Mouse (Mus musculus) left cerebral cortex, postnatal 25 days (tissue): Measurements from ENCODE around the gene Ncf2. TPM values are rescaled to one million over a fixed set of nuclear protein-coding genes. Genes with fewer than 3 reads are reported as not detected.
"Not testable (repeated sequence)": the region's sequence is repeated elsewhere in the genome, so short reads cannot be mapped to it uniquely, and the experiment has no call there.

Experiments used
- DNase-seq, 2 experiments: peaks; one replicate each; pipeline ENCODE4 v3.0.0; 2022; ENCODE audit warnings: low spot score in 2 of 2, mixed read lengths in 1 of 2
- intact Hi-C: fragments of 180-260 bp; cut with DNase I; formaldehyde crosslinking; loops from one replicate; pipeline ENCODE4 v1.15.1; 2025
- total RNA-seq, 2 experiments: library from RNA; stranded (reverse); gene quantifications; 2 replicates each; pipeline ENCODE4 v1.2.3; 2021

Ncf2 gene
- total RNA-seq, result 1 to 10 TPM; 4.1 to 4.7 TPM

DNA sequence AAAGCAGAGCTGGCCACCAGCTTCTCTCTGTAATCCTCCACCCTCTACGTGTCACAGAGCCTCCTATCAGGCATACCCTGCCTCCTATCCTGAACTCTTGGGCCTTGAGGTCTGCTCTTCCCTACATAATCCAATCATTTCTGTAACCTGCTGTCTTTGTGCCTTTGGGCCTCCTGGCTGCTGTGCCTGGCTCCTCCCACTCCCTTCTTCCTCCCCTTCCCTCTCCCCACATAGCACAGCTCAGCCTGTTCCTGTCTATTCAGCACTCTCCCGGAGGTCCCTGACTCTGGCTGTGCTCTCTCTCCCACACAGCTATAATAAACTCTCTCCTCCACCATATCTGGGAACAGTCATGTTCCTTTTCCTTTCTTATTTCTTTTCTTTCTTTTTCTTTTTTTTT lies at the start of gene Ncf2:
Ncf2 (plus strand) TSS at position 298 of the 400 bp plus-strand sequence.
- intact Hi-C loops, result no loop called here
- DNase-seq, result peak in 1 of 2 experiments; percentile 31

- intact Hi-C loops, result loop anchor here (10.0 kb wide), 1 partner anchor 356 kb away; the partner anchor contains the start of gene Colgalt2
- DNase-seq, result peak; percentile 60 to 82
These were observed 49.6 kb upstream of the Ncf2 start, which contains the start of gene Apobec4 for GRCm38 (mm10) chr1:152750312-152750965. Apobec4 (plus strand) TSS chr1:152750551.

DNA sequence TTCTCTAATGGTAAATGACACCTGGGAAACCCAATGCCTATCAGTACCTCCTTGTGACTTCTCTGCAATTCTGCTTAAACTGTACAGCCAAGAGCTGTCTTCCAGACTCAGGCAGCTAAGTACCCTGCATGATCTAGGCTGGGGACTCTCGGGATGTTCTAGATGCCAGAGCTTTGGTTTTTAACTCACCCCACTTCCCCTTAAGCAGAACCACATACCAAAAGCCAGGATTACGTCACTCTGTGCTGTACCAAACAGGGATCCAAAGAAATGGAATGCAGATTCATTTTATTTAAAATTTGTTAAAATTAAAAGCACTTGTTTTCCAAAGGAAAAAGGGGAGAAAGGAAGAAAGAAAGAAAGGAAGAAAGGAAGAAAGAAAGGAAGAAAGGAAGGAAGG lies 38.2 kb upstream of the Ncf2 start:
- no peak for DNase-seq
- intact Hi-C loops, result no loop called here

- DNase-seq, result peak; percentile 96 to 98
- intact Hi-C loops, result loop anchor here (1.0 to 2.0 kb wide), 2 partner anchors 137 to 241 kb away; no protein-coding TSS in a partner anchor
These were observed 33.8 kb upstream of the Ncf2 start, which contains the start of the genes Rgl1 and Arpc5 for GRCm38 (mm10) chr1:152766032-152766772. Rgl1 (minus strand) TSS chr1:152766351. Arpc5 (plus strand) TSS chr1:152766542.

GRCm38 (mm10) chr1:152766804-152767748 lies 32.9 kb upstream of the Ncf2 start:
- intact Hi-C loops, result loop anchor here (1.0 to 2.0 kb wide), 2 partner anchors 136 to 242 kb away; no protein-coding TSS in a partner anchor
- DNase-seq, result peak in 1 of 2 experiments; percentile 28

DNA sequence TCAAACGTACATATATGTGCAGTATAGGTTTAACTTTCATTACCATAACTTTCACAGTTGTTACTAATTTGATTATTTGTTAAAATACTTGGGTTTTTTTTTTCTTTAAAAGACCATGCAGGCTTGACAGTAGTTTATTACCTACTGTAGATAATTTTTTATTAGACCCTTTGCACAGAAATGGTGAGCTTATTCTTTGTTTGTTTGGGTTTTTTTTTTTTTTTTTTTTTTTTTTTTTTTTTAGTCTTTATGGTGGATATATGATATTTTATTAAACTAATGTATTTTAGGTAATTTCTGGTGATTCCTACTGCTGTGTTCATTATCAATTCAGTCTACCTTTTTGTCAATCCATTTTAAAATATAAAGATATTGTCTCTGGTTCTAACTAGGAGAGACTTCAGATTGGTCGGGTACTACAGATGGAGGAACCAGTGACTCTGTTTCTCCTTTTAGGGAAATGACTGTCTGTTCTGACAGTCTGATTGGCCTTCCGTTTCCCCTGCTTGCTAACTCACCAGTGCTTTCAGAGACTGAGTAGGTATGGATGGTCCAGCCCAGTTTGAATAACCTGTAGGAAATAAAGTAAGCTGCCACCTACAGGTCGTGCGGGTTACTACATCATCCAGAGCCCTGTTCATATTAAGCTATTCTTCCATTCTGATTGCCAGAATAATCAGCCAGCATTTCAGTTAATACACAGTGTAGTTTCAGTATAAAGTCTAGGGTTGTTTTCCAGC lies 32.1 kb upstream of the Ncf2 start:
- peak; percentile 84 to 94 for DNase-seq
- intact Hi-C loops, result loop anchor here (2.0 kb wide), 1 partner anchor 243 kb away; no protein-coding TSS in a partner anchor

GRCm38 (mm10) chr1:152771016-152771415 lies 29.0 kb upstream of the Ncf2 start:
- DNase-seq, result peak in 1 of 2 experiments; percentile 56
- intact Hi-C loops, result loop anchor here (10.0 kb wide), 1 partner anchor 64 kb away; no protein-coding TSS in a partner anchor

DNA sequence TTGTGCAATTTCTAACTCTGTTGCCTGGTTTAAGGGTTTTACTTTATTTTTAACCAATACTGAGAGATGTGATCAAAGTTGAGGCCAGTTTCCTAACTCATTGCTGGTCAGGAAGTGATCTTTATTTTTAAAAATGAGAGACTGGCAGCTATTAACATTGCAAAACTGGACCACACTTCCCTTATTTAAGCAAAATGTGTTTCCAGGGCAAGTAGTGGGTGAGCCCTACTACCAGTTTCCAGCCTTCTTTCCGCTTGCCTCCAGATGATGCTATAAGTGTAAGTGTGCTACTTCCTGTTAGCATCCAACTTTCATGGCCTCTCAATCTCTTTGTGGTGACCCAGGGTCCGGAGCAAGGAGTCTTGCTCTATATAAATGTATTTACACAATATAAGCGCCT lies 25.4 kb upstream of the Ncf2 start:
- intact Hi-C loops, result loop anchor here (10.0 kb wide), 1 partner anchor 60 kb away; no protein-coding TSS in a partner anchor

DNA sequence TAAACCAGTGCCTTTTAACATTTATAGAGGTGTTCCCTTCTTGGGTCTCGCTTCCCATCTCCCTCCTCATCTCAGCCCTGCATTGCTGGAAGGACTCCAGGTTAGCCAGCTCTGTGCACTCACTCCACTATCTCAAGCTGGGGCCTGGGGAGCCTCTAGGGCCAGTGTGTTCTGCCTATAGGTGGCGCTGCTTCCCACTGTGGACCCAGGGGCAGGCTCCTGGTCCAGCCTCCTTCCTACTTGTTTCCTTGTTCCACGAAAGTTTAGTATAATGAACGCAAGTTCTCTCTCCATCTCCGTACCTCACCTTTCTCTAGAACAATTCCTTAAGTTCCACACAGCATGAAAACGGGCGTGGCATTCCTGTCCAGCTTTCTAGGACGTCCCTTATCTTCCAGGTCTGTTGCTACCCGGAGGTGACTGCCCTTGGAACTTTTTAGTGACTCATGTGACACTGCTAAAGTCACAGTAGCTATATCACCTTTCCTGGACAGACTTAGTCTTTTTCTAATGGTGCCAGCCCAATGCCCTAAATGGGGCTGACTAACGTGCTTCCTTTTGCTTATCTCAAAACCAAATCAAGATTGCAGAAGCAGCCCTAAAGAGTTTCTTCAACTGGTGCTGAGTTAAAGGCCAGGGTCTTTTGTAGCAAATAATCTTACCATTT lies 20.8 kb upstream of the Ncf2 start:
- DNase-seq, result peak; percentile 60 to 67
- intact Hi-C loops, result loop anchor here (10.0 kb wide), 1 partner anchor 56 kb away; no protein-coding TSS in a partner anchor

More for the DNA sequence above, 25.4 kb upstream of the Ncf2 start:
- DNase-seq, result not testable (repeated sequence)

DNA sequence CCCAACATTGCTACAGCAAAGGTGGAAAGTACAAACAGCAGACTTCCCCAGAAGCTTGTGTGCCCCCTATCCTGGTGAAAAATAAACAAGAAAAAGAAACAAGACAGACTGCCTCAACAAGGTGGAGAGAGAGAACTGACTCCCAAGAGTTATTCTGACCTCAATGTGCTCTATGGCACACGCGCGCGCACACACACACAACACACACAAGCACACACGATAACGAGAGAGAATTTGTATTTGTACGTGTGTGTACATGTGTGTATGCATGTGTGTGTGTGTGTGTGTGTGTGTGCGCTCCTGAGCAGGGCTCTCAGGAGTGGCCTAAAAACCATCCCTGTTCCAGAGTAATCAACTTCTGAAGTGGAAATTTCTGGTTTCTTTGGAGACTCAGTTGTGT lies 15.4 kb upstream of the Ncf2 start:
- no peak for DNase-seq
- intact Hi-C loops, result no loop called here

DNA sequence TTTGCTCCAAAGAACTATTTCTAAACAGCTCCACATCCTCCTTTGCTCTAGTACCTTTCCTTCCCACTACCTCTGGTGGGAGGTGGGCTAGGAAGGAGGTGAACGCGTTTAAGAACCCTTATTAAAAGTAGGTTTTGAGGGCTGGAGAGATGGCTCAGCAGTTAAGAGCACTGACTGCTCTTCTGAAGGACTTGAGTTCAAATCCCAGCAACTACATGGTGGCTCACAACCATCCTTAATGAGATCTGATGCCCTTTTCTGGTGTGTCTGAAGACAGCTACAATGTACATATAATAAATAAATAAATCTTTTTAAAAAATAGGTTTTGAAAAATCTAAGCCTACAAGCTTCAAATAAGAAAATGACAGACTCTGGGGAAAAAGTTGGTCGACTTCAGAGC lies 14.5 kb upstream of the Ncf2 start:
- not testable (repeated sequence) for DNase-seq

DNA sequence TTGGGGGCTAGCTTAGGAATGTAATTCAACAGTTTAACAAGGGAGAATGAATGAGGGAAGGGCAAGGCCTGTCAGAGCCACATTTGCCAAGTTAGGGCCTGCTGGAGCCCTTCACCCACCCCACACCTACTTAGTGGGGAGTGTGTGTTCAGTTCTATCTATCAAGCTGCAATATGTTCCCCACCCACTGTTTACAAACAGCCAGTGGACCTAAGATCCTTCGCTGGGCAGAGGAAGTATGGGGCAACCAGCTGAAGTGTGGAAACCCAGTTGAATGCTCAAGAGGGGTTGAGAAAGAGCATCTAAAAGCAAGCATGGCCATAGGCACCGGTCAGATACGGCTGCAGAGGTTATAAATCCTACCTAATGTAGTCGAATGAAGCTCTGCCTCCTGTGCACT lies 13.0 kb upstream of the Ncf2 start:
- no peak for DNase-seq
- intact Hi-C loops, result no loop called here

More for the DNA sequence above, 14.5 kb upstream of the Ncf2 start:
- intact Hi-C loops, result not testable (repeated sequence)

DNA sequence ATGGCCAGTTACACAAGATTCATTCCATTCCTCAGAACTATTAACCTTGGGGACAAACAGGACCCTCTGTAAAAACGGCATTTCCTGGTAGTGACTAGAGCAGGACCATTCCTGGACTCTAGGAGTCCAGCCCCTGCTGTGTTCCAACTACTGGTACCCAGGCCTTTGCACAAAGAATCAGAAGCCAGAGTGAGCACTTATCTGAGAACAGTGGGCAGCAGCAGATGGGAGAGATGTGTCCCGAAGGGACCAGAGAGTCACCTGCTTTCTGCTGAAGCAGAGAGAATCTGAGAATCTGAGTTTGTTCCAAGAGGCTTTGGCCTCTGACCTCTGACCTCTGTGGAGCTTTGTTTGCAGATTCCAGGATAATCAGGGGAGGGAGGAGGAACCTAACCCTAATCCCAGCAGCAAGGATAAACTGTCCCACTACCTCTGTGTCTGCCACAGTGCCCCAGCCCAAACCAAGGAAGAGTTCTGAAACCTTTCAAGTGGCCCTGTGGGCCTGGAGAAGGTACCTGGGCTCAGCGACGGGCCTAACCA lies 11.8 kb upstream of the Ncf2 start:
- no peak for DNase-seq
- intact Hi-C loops, result no loop called here

- no peak for DNase-seq
- intact Hi-C loops, result loop anchor here (5.0 kb wide), 2 partner anchors 47 to 112 kb away; partner anchors contain the start of gene Smg7
These were observed 9.7 kb upstream of the Ncf2 start for GRCm38 (mm10) chr1:152790254-152790653.

- DNase-seq, result no peak
- intact Hi-C loops, result loop anchor here (5.0 kb wide), 2 partner anchors 46 to 111 kb away; partner anchors contain the start of gene Smg7
These were observed 9.2 kb upstream of the Ncf2 start for GRCm38 (mm10) chr1:152790821-152791220.

- DNase-seq, result no peak
- intact Hi-C loops, result loop anchor here (5.0 kb wide), 2 partner anchors 46 to 111 kb away; partner anchors contain the start of gene Smg7
These were observed 8.7 kb upstream of the Ncf2 start for GRCm38 (mm10) chr1:152791269-152791668.

DNA sequence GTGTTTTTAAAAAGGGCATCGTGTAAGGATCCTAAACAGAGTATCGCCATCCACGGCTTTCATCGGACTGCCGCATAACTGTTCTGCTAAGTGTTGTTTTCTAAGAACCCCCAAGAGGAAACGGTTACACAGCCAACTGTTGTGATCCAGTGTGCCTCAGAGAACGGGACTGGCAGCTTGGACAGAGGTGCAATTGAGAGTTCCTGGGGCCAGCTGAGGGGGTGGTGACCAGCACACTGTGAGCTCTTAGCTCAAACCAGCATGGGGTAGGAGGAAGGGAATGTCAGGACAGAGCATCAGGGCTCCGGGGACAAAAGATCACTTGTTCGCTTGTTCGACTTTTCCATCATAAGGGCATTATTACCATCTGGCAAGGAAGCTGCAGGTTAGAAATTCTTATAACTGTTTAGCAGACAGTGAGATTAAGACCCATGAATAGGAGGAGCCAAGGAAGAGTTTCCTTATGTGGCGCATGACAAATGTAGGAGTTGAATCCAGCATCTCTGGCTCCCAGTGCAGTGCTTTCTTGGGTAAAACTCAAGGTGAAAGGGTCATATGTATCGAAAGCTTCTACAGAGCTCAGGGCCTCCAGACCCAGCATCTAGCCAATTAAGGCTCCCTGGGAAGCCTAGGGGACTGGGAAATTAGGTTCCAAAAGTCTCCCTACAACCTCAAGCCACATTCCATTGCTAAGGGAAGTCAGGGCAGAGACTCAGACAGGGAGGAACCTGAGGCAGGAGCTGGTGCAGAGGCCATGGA lies 7.1 kb upstream of the Ncf2 start:
- intact Hi-C loops, result loop anchor here (5.0 kb wide), 2 partner anchors 44 to 109 kb away; partner anchors contain the start of gene Smg7
- peak in 1 of 2 experiments; percentile 48 for DNase-seq
